Mouse (Mus musculus): ENCODE data around the gene Rsrc1. TPM values are rescaled to one million over a fixed set of nuclear protein-coding genes. Genes with fewer than 3 reads are reported as not detected.

The Rsrc1 gene
- 10 to 100 TPM; 24.5 to 27.5 TPM for total RNA-seq (2023)

GRCm38 (mm10) chr3:66981101-66981661, at the start of gene Rsrc1:
TSS of gene Rsrc1 (plus strand) at chr3:66981390.

DNA sequence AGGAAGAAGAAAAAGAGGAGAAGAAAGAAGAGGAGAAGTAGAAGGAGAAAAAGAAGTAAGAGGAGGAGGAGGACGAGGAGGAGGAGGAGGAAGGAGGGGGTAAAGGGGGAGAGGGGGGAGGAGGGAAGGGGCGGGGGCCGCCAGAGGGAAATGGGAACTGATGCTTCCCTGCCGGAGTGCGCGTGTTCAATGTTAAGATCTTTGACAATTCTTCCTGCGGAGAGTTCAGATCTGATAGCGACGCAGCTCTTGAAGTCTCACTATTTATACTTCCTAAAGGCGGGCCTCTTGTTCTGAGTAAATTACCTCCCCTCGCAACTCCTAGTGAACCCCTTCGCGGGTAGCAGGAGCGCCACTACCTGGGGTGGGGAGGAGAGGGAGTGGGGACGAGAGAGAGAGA, 516 bp downstream of the Rsrc1 start, which contains the start of gene Shox2:
TSS of gene Shox2 (minus strand) at position 66 of the 400 bp plus-strand sequence.

DNA sequence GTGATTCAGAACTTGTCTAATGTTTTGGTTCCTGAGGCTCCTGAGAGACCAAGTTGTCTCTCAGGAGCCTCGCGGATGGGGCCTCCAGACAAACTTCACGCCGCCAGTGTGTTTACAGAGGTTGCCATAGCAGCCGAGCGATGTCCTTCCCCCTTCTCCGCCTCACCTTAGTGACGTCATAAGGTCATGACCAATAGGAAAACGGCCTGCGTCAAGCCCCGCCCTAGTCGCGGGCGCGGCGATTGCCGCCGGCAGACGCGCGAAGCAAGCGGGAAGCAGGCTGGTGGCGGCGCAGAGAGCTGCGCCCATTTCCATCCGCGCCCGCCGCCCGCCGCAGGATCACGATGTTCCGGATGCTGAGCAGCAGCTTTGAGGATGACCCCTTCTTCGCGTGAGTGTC, 392.7 kb downstream of the Rsrc1 start, which contains the start of gene Mlf1:
TSS of gene Mlf1 (plus strand) at position 226 of the 400 bp plus-strand sequence.

DNA sequence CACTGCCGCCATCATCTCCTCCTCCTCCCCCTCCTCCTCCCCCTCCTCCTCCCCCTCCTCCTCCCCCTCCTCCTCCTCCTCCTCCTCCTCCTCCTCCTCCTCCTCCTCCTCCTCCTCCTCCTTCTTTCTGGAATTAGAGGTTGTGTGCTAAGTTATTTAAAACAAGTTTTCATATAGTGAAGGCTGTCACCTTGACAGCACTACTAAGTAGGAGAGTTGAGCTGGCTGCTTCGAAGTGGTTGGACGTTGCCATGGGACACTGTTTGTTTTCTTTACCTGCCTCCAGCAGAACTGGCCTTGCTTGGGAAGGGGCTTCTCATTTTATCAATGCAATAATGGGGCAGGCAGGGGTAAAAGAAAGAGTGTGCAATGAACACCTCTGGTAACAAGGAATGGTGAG, 393.9 kb downstream of the Rsrc1 start, which contains the start of gene Gm17402:
TSS of gene Gm17402 (minus strand) at position 101 of the 400 bp plus-strand sequence.

Other genes starting within 250 kb of the Rsrc1 start
- gene Shox2, start 381 bp downstream of the Rsrc1 start, total RNA-seq (2023): not detected

Measured in B cell, adult 67 days (primary cell).